Mouse (Mus musculus) midbrain, embryonic 12.5 days (tissue): Measurements from ENCODE around the gene Gm42906. TPM values are rescaled to one million over a fixed set of nuclear protein-coding genes. Genes with fewer than 3 reads are reported as not detected.

Experiments used
- ATAC-seq: fragments of 200-750 bp; cut with Nextera tagmentation; 2 replicates; pipeline ENCODE4 v1.8.0; 2017; ENCODE audit warnings: low read depth, moderate TSS enrichment, moderate library complexity; ENCODE audit not compliant: low FRiP score
- H3K27ac ChIP-seq: fragments of 300-500 bp; sonication (generic); replicated peaks from 2 replicates; pipeline ENCODE4 v1.5.1; 2016; ENCODE audit warnings: mild to moderate bottlenecking
- H3K27me3 ChIP-seq: fragments of 300-500 bp; sonication (generic); 2 replicates; pipeline ENCODE4 v1.6.1; 2016; ENCODE audit warnings: mild to moderate bottlenecking
- H3K36me3 ChIP-seq: fragments of 300-500 bp; sonication (generic); 2 replicates; pipeline ENCODE4 v1.6.1; 2016
- H3K4me1 ChIP-seq: fragments of 300-500 bp; sonication (generic); 2 replicates; pipeline ENCODE4 v1.6.1; 2016
- H3K4me2 ChIP-seq: fragments of 300-500 bp; sonication (generic); replicated peaks from 2 replicates; pipeline ENCODE4 v1.6.1; 2016; ENCODE audit warnings: mild to moderate bottlenecking, moderate library complexity
- H3K4me3 ChIP-seq: fragments of 300-500 bp; sonication (generic); 2 replicates; pipeline ENCODE4 v1.5.1; 2016; ENCODE audit warnings: mild to moderate bottlenecking
- H3K9ac ChIP-seq: fragments of 300-500 bp; sonication (generic); replicated peaks from 2 replicates; pipeline ENCODE4 v1.6.1; 2016; ENCODE audit warnings: mild to moderate bottlenecking, moderate library complexity
- H3K9me3 ChIP-seq: fragments of 300-500 bp; sonication (generic); 2 replicates; pipeline ENCODE4 v1.6.1; 2016; ENCODE audit warnings: mild to moderate bottlenecking
- WGBS: fragments of 180-500 bp; shearing (Covaris S2); methylation state at CpG from one replicate; pipeline ENCODE4 v1.1.7; 2016; 5-methylcytosine and 5-hydroxymethylcytosine counted together
- polyA plus RNA-seq: library from polyadenylated mRNA; unstranded; fragments of >200 nt; fragmentation: Nextera tagmentation; extraction: Ambion mirVana; gene quantifications from 2 replicates; pipeline ENCODE4 v1.2.1, GENCODE M21; 2016

The Gm42906 gene
- polyA plus RNA-seq, 1 experiment from 2014 or later, result not detected

DNA sequence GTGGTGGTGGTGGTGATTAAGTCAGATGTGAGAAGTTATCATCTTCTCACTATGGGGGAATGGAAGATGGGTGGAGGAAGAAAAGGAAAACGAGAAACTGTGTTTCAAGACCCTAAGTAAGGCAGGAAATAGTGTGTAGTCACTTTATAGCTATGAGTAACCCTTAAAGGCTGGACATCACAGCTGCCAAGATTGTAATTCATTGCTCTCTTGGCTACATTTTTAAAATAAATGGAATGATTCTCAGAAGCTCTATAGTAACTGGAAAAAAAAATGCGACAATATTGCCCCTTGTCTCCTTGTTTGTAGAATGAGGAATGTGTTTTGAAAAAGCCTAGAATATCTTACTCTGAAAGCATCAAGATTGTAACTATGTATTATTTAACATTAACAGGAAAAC, 235.7 kb downstream of the Gm42906 start:
- Histone ChIP-seq H3K4me1 (peaks cover 5% of the 10 kb centered on the region; the same call in 1 of the 2 replicates), H3K36me3 (no peaks in the 10 kb centered on the region), H3K27ac (no peak overlapping the region), H3K27me3 (peaks cover 6% of the 10 kb centered on the region; the same call in 1 of the 2 replicates), H3K9ac (no peak overlapping the region), H3K4me2 (no peak overlapping the region), H3K4me3 (no peak overlapping the region), H3K9me3 (no peaks in the 10 kb centered on the region)
- no peak for ATAC-seq
- 84% methylated on average over 2 of the region's 2 CpGs for WGBS

DNA sequence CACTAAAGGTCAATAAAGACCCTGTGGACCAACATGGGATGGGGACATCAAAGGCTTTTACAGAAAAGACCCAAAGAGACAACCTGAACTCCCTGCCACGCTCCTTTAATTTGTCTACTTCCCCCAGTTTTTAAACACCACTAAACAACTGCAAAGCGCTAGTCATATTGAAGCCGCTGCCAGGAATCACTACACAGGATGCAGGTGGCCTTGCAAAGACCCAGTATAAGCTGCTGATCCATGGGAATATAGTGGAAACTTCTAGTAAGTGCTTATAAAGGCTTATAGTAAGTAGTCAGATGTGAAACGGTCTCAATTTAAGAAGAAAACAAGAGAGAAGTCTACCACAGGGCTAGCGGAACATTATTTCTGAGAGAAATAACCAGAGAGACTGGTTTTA, 237.2 kb downstream of the Gm42906 start:
- H3K4me1 ChIP-seq, result peaks cover 5% of the 10 kb centered on the region; the same call in 1 of the 2 replicates
- H3K4me2 ChIP-seq, result no peak overlapping the region
- peaks cover 6% of the 10 kb centered on the region; the same call in 1 of the 2 replicates for H3K27me3 ChIP-seq
- H3K4me3 ChIP-seq, result no peak overlapping the region
- H3K9me3 ChIP-seq, result no peaks in the 10 kb centered on the region
- no peak overlapping the region for H3K27ac ChIP-seq
- WGBS, result 85% methylated on average over 5 of the region's 5 CpGs
- H3K36me3 ChIP-seq, result no peaks in the 10 kb centered on the region
- no peak overlapping the region for H3K9ac ChIP-seq
- ATAC-seq, result no peak

DNA sequence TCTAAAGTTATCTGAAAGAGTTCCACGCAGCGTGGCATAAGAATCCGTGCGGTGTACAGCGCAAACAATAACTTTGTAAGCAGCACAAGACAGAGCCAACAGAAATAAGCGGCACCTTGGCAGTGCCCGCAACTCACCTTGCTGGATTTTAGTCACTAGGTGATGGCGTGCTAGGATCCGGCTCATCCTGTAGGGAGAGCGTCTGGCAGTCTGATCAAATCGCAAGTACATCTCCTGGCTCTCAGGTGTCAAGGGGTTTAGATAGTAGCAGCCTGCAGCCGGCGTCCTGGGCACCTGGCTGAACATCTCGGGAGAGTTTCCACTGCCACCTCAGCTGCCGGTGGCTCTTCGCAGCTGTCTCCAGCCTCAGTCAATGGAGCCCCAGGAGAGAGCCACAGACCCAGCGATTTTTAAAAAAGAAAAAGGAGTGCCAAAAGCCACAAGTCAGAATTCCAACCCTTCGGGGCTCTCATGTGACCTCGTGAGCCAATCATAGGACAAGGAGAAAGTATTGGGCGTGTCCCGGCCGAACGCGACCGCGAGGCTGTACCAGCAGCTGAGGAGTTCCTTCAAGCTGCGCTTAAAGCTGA, 238.1 kb downstream of the Gm42906 start:
- Histone ChIP-seq H3K9me3 (no peaks in the 10 kb centered on the region), H3K9ac (peak overlapping the region; percentile 50), H3K4me1 (peaks cover 5% of the 10 kb centered on the region; the same call in 1 of the 2 replicates), H3K27ac (no peak overlapping the region), H3K27me3 (peaks cover 6% of the 10 kb centered on the region; the same call in 1 of the 2 replicates), H3K4me3 (peak overlapping the region; percentile 54), H3K4me2 (peak overlapping the region; percentile 89), H3K36me3 (no peaks in the 10 kb centered on the region)
- ATAC-seq, result peak; percentile 95
- WGBS, result 4% methylated on average over 27 of the region's 27 CpGs

DNA sequence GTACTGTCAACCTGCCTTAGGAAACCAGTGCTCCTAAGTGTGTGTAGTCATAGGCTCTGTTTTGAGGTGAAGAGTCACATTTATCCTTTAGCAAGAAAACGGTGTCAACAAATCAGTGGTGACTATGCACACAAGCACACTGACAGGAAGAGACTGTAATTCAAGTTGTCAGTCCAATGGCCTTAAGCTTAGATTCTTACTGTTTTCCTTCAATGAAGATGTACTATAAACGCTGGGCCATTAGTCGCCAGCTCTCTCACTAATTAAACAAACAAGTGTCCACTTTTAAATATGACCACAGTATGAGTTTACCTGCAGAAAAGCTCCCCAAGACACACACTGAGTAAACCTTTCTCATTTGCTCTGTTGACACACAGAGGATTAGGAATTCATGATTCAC, 238.6 kb downstream of the Gm42906 start:
- Histone ChIP-seq H3K4me2 (peak overlapping the region; percentile 89), H3K9me3 (no peaks in the 10 kb centered on the region), H3K36me3 (no peaks in the 10 kb centered on the region), H3K4me1 (peaks cover 5% of the 10 kb centered on the region; the same call in 1 of the 2 replicates), H3K9ac (peak overlapping the region; percentile 50; the same call in 1 of the 2 replicates), H3K4me3 (peak overlapping the region; percentile 54), H3K27ac (no peak overlapping the region), H3K27me3 (peaks cover 6% of the 10 kb centered on the region; the same call in 1 of the 2 replicates)
- 49% methylated on average over 3 of the region's 3 CpGs for WGBS
- no peak for ATAC-seq

DNA sequence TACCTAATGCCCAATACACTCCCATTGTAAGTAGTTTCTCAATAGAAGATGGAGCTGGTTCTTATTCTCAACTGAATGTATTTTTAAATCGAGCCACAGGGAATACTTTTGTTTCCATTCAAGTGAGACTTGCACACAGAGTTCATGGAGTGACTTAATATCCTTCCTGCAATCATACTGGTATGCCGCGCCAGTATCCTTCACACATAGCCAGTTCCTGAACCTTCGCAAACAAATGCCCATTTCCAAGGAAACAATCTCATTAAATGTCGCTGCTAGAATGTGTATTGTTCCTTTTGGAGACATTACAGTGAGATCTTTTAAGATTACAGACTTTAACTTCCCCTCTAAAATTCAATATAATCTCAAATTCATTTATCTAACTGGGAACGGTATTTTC, 239.3 kb downstream of the Gm42906 start:
- Histone ChIP-seq H3K27me3 (peaks cover 6% of the 10 kb centered on the region; the same call in 1 of the 2 replicates), H3K27ac (no peak overlapping the region), H3K36me3 (no peaks in the 10 kb centered on the region), H3K4me3 (no peak overlapping the region), H3K4me2 (no peak overlapping the region), H3K9ac (no peak overlapping the region), H3K4me1 (peaks cover 5% of the 10 kb centered on the region; the same call in 1 of the 2 replicates), H3K9me3 (no peaks in the 10 kb centered on the region)
- ATAC-seq, result no peak
- 85% methylated on average over 6 of the region's 6 CpGs for WGBS

DNA sequence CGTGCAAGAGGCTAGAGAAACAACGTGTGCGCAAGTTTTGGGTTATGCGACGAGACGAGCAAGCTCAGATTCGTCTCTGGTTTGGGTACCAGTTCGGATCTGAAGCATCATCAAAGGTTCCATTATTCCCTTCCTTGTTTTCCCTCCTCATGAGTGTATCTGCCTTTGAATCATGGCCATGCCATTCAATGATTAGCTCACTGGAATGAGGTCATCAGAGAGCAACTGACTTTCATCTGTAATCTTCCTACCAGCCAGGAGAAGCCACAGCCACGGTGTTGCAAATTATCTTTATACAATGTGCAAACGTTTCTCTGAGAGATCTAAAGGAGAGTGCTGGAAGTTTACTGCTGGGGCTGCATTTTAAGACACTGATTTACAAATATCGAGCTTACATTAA, 240.6 kb downstream of the Gm42906 start:
- 81% methylated on average over 11 of the region's 11 CpGs for WGBS
- ATAC-seq, result no peak
- no peaks in the 10 kb centered on the region for H3K9me3 ChIP-seq
- H3K4me3 ChIP-seq, result no peak overlapping the region
- H3K9ac ChIP-seq, result no peak overlapping the region
- H3K27ac ChIP-seq, result no peak overlapping the region
- no peak overlapping the region for H3K4me2 ChIP-seq
- H3K36me3 ChIP-seq, result no peaks in the 10 kb centered on the region
- H3K27me3 ChIP-seq, result peaks cover 3% of the 10 kb centered on the region; the same call in 1 of the 2 replicates
- peaks cover 5% of the 10 kb centered on the region; the same call in 1 of the 2 replicates for H3K4me1 ChIP-seq

DNA sequence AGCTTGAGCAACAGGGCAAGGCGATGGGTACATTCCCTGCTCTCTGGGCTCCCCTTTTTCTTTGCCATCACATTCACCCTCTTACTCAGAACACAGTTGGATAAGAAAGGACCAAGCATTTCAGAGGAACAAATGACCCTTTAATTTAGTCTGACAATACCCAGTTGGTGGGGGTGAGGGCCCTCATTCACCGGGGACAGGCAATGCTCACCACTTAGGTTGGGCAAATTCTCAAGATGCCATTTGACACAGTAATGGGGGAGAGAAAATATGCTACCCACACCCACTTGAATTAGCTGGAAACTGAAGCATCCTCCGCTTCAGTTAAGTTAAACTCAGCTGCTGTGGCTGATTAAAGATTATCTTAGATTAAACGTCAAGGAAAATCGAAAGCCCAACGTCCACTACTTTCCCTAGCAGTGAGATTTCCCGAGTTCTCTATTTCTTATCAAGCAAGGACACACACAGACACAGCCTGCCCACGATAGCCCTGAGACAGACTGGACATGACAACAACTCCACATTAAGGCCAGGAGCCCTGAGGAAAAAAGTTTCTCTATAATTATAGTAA, 242.6 kb downstream of the Gm42906 start:
- no peaks in the 10 kb centered on the region; the same call in 1 of the 2 replicates for H3K27me3 ChIP-seq
- no peak overlapping the region for H3K9ac ChIP-seq
- H3K4me3 ChIP-seq, result no peak overlapping the region
- H3K9me3 ChIP-seq, result no peaks in the 10 kb centered on the region
- no peaks in the 10 kb centered on the region for H3K36me3 ChIP-seq
- H3K4me1 ChIP-seq, result peaks cover 5% of the 10 kb centered on the region; the same call in 1 of the 2 replicates
- H3K4me2 ChIP-seq, result no peak overlapping the region
- no peak for ATAC-seq
- WGBS, result 78% methylated on average over 8 of the region's 8 CpGs
- no peak overlapping the region for H3K27ac ChIP-seq

DNA sequence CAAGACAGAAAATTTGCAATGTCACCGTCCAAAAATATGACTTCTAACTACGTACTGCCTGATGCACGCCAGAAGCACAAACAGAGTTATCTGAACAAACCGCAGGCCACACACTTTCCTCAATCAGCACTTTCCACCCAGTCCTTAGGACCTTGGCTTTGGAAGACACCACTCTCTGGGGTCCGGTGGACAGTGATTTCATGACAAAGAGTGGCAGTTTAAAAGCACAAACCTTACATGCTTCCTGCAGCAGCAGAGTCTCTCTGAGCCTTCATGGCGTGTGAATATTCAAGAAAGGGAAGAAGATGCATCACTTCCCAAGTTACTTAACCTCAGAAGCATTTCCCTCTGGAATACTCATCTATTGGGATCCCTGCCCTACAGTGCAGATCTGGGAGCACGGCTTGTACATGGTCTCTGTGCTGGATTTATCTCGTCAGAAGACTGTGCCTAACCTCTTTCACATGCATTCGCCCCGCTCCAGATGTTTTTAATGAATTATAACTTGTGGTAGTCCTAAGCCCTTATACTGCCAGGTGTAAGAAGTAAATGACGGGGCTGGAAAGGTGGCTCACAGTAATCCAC, 244.2 kb downstream of the Gm42906 start:
- no peaks in the 10 kb centered on the region for H3K27me3 ChIP-seq
- WGBS, result 91% methylated on average over 11 of the region's 11 CpGs
- H3K4me1 ChIP-seq, result no peaks in the 10 kb centered on the region; the same call in 1 of the 2 replicates
- no peak overlapping the region for H3K4me3 ChIP-seq
- no peak overlapping the region for H3K9ac ChIP-seq
- H3K36me3 ChIP-seq, result no peaks in the 10 kb centered on the region
- no peaks in the 10 kb centered on the region for H3K9me3 ChIP-seq
- no peak for ATAC-seq
- no peak overlapping the region for H3K27ac ChIP-seq
- H3K4me2 ChIP-seq, result no peak overlapping the region

DNA sequence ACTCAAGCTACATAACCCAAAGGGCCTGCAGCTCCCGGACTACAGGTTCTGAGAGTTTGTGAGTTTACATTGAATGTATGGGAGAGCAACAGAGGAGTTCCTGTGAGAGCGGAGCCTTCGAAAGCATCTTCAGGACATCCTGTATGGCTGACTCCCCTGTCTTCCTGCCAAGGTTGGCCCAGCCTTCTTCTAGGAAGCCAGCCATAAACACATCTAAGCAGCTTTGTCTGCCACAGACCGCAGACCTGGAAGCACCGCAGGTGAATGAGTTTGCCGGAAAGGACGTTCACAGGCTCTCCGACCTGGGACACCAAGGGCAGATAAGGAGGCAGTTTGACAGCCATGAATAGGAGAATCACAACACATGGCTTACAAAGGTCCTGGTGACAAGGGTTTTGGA, 246.7 kb downstream of the Gm42906 start:
- ATAC-seq, result no peak

DNA sequence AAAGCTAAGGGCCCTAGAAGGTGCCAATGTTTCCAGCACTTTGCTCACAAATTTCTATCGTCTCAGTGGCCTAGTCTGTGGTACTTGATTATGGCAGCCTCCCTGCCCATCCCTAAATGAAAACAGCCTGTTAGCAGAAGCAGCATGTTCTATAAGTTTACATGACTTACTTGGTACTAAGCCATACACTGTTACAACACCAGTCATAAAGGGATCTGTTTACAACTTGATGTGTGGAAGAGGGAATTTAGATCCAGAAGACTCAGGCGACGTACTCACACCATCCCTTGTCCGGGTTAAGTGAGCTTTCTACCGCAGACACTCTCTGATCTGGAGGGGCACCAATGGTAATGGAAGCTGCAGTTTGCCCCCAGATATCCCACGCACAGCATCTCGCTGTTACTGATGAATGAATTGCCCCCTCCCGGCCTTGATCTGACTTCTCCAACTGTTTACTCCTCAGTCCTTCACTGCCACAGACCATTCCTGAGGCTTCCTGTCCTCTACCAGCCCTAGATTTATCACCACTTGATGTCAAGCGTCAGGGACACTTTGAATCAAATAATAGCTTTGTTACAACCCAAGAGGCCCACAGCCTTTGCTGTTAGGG, 247.7 kb downstream of the Gm42906 start:
- no peaks in the 10 kb centered on the region for H3K27me3 ChIP-seq
- no peak for ATAC-seq
- H3K4me1 ChIP-seq, result no peaks in the 10 kb centered on the region; the same call in 1 of the 2 replicates
- no peak overlapping the region for H3K9ac ChIP-seq
- 94% methylated on average over 9 of the region's 9 CpGs for WGBS
- no peak overlapping the region for H3K4me3 ChIP-seq
- no peaks in the 10 kb centered on the region for H3K36me3 ChIP-seq
- no peak overlapping the region for H3K4me2 ChIP-seq
- H3K27ac ChIP-seq, result no peak overlapping the region
- no peaks in the 10 kb centered on the region for H3K9me3 ChIP-seq

More for the DNA sequence above, 246.7 kb downstream of the Gm42906 start:
- Histone ChIP-seq H3K4me1 (no peaks in the 10 kb centered on the region; the same call in 1 of the 2 replicates), H3K4me3 (no peak overlapping the region), H3K9ac (no peak overlapping the region), H3K36me3 (no peaks in the 10 kb centered on the region), H3K4me2 (no peak overlapping the region), H3K27ac (no peak overlapping the region), H3K27me3 (no peaks in the 10 kb centered on the region), H3K9me3 (no peaks in the 10 kb centered on the region)
- 91% methylated on average over 8 of the region's 8 CpGs for WGBS

DNA sequence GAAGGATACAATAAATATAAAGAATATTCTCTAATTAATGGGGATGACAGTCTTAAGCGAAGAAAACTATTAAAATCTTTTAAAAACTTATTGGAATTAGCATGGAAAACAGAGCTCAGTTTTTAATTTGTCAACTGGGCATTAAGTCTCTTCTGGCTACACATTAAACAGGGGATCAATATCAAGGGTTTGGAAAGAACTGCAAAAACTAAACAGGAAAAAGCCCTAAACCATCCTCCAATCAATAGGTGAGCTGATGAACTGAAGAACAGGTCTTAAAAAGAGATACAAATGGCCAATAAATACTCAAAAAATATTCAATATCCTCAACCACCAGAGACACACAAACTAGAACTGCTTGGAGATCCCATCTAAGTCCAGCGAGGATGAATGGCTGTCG, 250.8 kb downstream of the Gm42906 start:
- H3K36me3 ChIP-seq, result no peaks in the 10 kb centered on the region
- H3K9ac ChIP-seq, result no peak overlapping the region
- H3K27ac ChIP-seq, result no peak overlapping the region
- H3K27me3 ChIP-seq, result no peaks in the 10 kb centered on the region
- ATAC-seq, result no peak
- no peaks in the 10 kb centered on the region for H3K4me1 ChIP-seq
- H3K9me3 ChIP-seq, result no peaks in the 10 kb centered on the region
- no peak overlapping the region for H3K4me2 ChIP-seq
- H3K4me3 ChIP-seq, result no peak overlapping the region
- WGBS, result 92% methylated on average over 3 of the region's 3 CpGs

DNA sequence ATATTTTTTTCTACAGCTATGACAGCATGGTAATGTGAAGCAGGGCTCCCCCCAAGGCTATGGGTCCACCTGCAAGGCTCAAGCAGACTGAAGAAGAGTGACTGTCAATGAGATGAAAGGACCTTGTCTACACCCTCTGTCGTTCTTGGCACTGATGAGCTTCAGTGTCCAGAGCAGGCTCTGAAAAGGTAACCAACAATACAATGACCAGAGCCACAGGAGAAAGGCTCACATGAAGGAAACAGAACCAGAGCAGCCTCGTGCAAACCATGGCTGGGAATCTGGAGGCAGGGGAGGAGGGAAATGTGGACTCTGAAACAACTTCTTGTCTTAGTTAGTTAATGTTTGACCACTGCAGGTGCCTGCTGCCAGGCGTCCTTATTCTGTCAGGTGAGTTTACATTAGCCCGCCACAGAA, 252.1 kb downstream of the Gm42906 start:
- Histone ChIP-seq H3K4me1 (no peaks in the 10 kb centered on the region), H3K9me3 (no peaks in the 10 kb centered on the region), H3K27me3 (no peaks in the 10 kb centered on the region), H3K4me3 (no peak overlapping the region), H3K36me3 (no peaks in the 10 kb centered on the region), H3K9ac (no peak overlapping the region), H3K27ac (no peak overlapping the region), H3K4me2 (no peak overlapping the region)
- WGBS, result 80% methylated on average over 4 of the region's 4 CpGs
- no peak for ATAC-seq
